Mouse (Mus musculus) intestine, embryonic 14.5 days (tissue): ENCODE data around the gene Dcaf17. TPM values are rescaled to one million over a fixed set of nuclear protein-coding genes. Genes with fewer than 3 reads are reported as not detected.

Source experiments
- ATAC-seq: fragments of 200-750 bp; cut with Nextera tagmentation; replicated peaks from 2 replicates; pipeline ENCODE4 v1.8.0; 2017; ENCODE audit warnings: low read depth, moderate number of reproducible peaks, moderate TSS enrichment, moderate library complexity; ENCODE audit not compliant: low FRiP score, low TSS enrichment
- DNase-seq: peaks from one replicate; pipeline ENCODE4 v3.0.0-alpha.2; 2018; ENCODE audit warnings: low spot score
- H3K27ac ChIP-seq: fragments of 300-500 bp; sonication (generic); 2 replicates; pipeline ENCODE4 v1.5.1; 2014; ENCODE audit warnings: low read depth, mild to moderate bottlenecking, control low read depth
- H3K27me3 ChIP-seq: fragments of 300-500 bp; sonication (generic); replicated peaks from 2 replicates; pipeline ENCODE4 v1.6.1; 2014; ENCODE audit warnings: low read length, control low read depth; ENCODE audit not compliant: control insufficient read depth, insufficient read depth
- H3K36me3 ChIP-seq: fragments of 300-500 bp; sonication (generic); 2 replicates; pipeline ENCODE4 v1.6.1; 2014; ENCODE audit warnings: low read length, control low read depth; ENCODE audit not compliant: control insufficient read depth, insufficient read depth
- H3K4me1 ChIP-seq: fragments of 300-500 bp; sonication (generic); replicated peaks from 2 replicates; pipeline ENCODE4 v1.6.1; 2014; ENCODE audit warnings: low read length, control low read depth, mixed read lengths; ENCODE audit not compliant: control insufficient read depth, insufficient read depth
- H3K4me2 ChIP-seq: fragments of 300-500 bp; sonication (generic); 2 replicates; pipeline ENCODE4 v1.6.1; 2014; ENCODE audit warnings: low read length
- H3K4me3 ChIP-seq: fragments of 300-500 bp; sonication (generic); 2 replicates; pipeline ENCODE4 v1.5.1; 2014; ENCODE audit warnings: low read depth, low read length, control low read depth, mixed read lengths
- H3K9ac ChIP-seq: fragments of 300-500 bp; sonication (generic); 2 replicates; pipeline ENCODE4 v1.6.1; 2014; ENCODE audit warnings: mild to moderate bottlenecking, low read length
- H3K9me3 ChIP-seq: fragments of 300-500 bp; sonication (generic); 2 replicates; pipeline ENCODE4 v1.6.1; 2016; ENCODE audit warnings: low read length, control low read depth; ENCODE audit not compliant: control insufficient read depth
- WGBS: fragments of 180-500 bp; shearing (Covaris S2); extraction: QIAGEN DNeasy Blood & Tissue Kit; methylation state at CpG from one replicate; pipeline ENCODE4 v1.1.7; 2014; 5-methylcytosine and 5-hydroxymethylcytosine counted together
- polyA plus RNA-seq: library from polyadenylated mRNA; unstranded; fragments of >200 nt; fragmentation: Nextera tagmentation; extraction: Ambion mirVana; gene quantifications from 2 replicates; pipeline ENCODE4 v1.2.1, GENCODE M21; 2014

The Dcaf17 gene
- polyA plus RNA-seq, 1 experiment from 2014 or later = 37.5 TPM

- no peak overlapping the region for H3K4me3 ChIP-seq
- 92% methylated on average over 10 of the region's 10 CpGs for WGBS
- H3K9ac ChIP-seq = no peak overlapping the region
- DNase-seq = no peak
- ATAC-seq = no peak
- H3K9me3 ChIP-seq = peaks cover 2% of the 10 kb centered on the region; the same call in 1 of the 2 replicates
- H3K4me2 ChIP-seq = no peak overlapping the region
- H3K27ac ChIP-seq = no peak overlapping the region
- H3K4me1 ChIP-seq = peaks cover 4% of the 10 kb centered on the region; the same call in 1 of the 2 replicates
- no peaks in the 10 kb centered on the region for H3K36me3 ChIP-seq
- 0 out of 2 replicates have a peak, but pooled peaks cover 5% of the 10 kb centered on the region for H3K27me3 ChIP-seq
These were observed 65.7 kb downstream of the Dcaf17 start for GRCm38 (mm10) chr2:71120844-71121243.

- H3K9ac ChIP-seq = no peak overlapping the region
- no peak overlapping the region for H3K27ac ChIP-seq
- 57% methylated on average over 5 of the region's 5 CpGs for WGBS
- no peak overlapping the region for H3K4me3 ChIP-seq
- DNase-seq = no peak
- H3K4me2 ChIP-seq = no peak overlapping the region
- ATAC-seq = no peak
- no peaks in the 10 kb centered on the region for H3K36me3 ChIP-seq
- peaks cover 4% of the 10 kb centered on the region; the same call in 1 of the 2 replicates for H3K4me1 ChIP-seq
- no peaks in the 10 kb centered on the region for H3K9me3 ChIP-seq
- H3K27me3 ChIP-seq = 0 out of 2 replicates have a peak, but pooled peaks cover 5% of the 10 kb centered on the region
These were observed 66.3 kb downstream of the Dcaf17 start for GRCm38 (mm10) chr2:71121406-71121805.

- H3K4me2 ChIP-seq = no peak overlapping the region
- WGBS = 66% methylated on average over 13 of the region's 13 CpGs
- 0 out of 2 replicates have a peak, but pooled peaks cover 4% of the 10 kb centered on the region for H3K4me1 ChIP-seq
- no peak overlapping the region for H3K27ac ChIP-seq
- DNase-seq = no peak
- 0 out of 2 replicates have a peak, but pooled peaks cover 5% of the 10 kb centered on the region for H3K27me3 ChIP-seq
- no peak for ATAC-seq
- no peaks in the 10 kb centered on the region for H3K36me3 ChIP-seq
- no peak overlapping the region for H3K9ac ChIP-seq
- H3K4me3 ChIP-seq = no peak overlapping the region
- H3K9me3 ChIP-seq = no peaks in the 10 kb centered on the region
These were observed 67.3 kb downstream of the Dcaf17 start for GRCm38 (mm10) chr2:71122268-71123029.

- Histone ChIP-seq H3K27me3 (0 out of 2 replicates have a peak, but pooled peaks cover 5% of the 10 kb centered on the region), H3K9ac (no peak overlapping the region), H3K27ac (no peak overlapping the region), H3K36me3 (no peaks in the 10 kb centered on the region), H3K9me3 (no peaks in the 10 kb centered on the region), H3K4me1 (0 out of 2 replicates have a peak, but pooled peaks cover 4% of the 10 kb centered on the region), H3K4me3 (no peak overlapping the region), H3K4me2 (no peak overlapping the region)
- WGBS = 57% methylated on average over 2 of the region's 2 CpGs
- no peak for DNase-seq
- ATAC-seq = no peak
These were observed 68.5 kb downstream of the Dcaf17 start for GRCm38 (mm10) chr2:71123591-71123990.

GRCm38 (mm10) chr2:71127779-71128534 is 72.8 kb downstream of the Dcaf17 start:
- H3K27me3 ChIP-seq = no peaks in the 10 kb centered on the region
- DNase-seq (no peak), ATAC-seq (no peak)
- no peaks in the 10 kb centered on the region for H3K9me3 ChIP-seq
- H3K4me2 ChIP-seq = no peak overlapping the region
- H3K36me3 ChIP-seq = no peaks in the 10 kb centered on the region; the same call in 1 of the 2 replicates
- H3K27ac ChIP-seq = peak overlapping the region; percentile 76
- H3K9ac ChIP-seq = no peak overlapping the region
- 55% methylated on average over 10 of the region's 10 CpGs for WGBS
- H3K4me3 ChIP-seq = no peak overlapping the region
- no peaks in the 10 kb centered on the region for H3K4me1 ChIP-seq

GRCm38 (mm10) chr2:71130366-71130765 is 75.2 kb downstream of the Dcaf17 start:
- WGBS = 88% methylated on average over 2 of the region's 2 CpGs
- no peak for DNase-seq
- H3K9me3 ChIP-seq = no peaks in the 10 kb centered on the region

GRCm38 (mm10) chr2:71131866-71132496 is 76.9 kb downstream of the Dcaf17 start:
- Histone ChIP-seq H3K4me1 (no peaks in the 10 kb centered on the region), H3K9ac (no peak overlapping the region), H3K27ac (no peak overlapping the region), H3K27me3 (no peaks in the 10 kb centered on the region), H3K4me2 (no peak overlapping the region), H3K4me3 (no peak overlapping the region), H3K36me3 (no peaks in the 10 kb centered on the region; the same call in 1 of the 2 replicates), H3K9me3 (0 out of 2 replicates have a peak, but pooled peaks cover 2% of the 10 kb centered on the region)
- no peak for ATAC-seq
- WGBS = 77% methylated on average over 3 of the region's 3 CpGs
- DNase-seq = no peak

More at GRCm38 (mm10) chr2:71130366-71130765, 75.2 kb downstream of the Dcaf17 start:
- Histone ChIP-seq H3K4me3 (no peak overlapping the region), H3K9ac (no peak overlapping the region), H3K4me2 (no peak overlapping the region), H3K4me1 (no peaks in the 10 kb centered on the region), H3K36me3 (no peaks in the 10 kb centered on the region; the same call in 1 of the 2 replicates), H3K27me3 (no peaks in the 10 kb centered on the region), H3K27ac (no peak overlapping the region)
- ATAC-seq = no peak

- Histone ChIP-seq H3K9me3 (0 out of 2 replicates have a peak, but pooled peaks cover 2% of the 10 kb centered on the region), H3K4me3 (no peak overlapping the region), H3K27me3 (no peaks in the 10 kb centered on the region), H3K4me1 (no peaks in the 10 kb centered on the region), H3K36me3 (peaks cover 7% of the 10 kb centered on the region), H3K27ac (no peak overlapping the region), H3K4me2 (no peak overlapping the region), H3K9ac (no peak overlapping the region)
- DNase-seq (no peak), ATAC-seq (no peak)
- 85% methylated on average over 9 of the region's 9 CpGs for WGBS
These were observed 78.9 kb downstream of the Dcaf17 start for GRCm38 (mm10) chr2:71134041-71134505.
